Mouse (Mus musculus) B cell, adult 2 months (primary cell): ENCODE measurements around the gene Ccl25.
"Not testable (repeated sequence)": the region's sequence is repeated elsewhere in the genome, so short reads cannot be mapped to it uniquely, and the experiment has no call there.

Experiments
- DNase-seq, 2 experiments: peaks; one replicate each; pipeline ENCODE4 v3.0.0; 2022

Ccl25 gene

GRCm38 (mm10) chr8:4347661-4348060 is 22.7 kb downstream of the Ccl25 start:
- DNase-seq: peak; percentile 37 to 50

- DNase-seq: no peak
These were observed 23.3 kb downstream of the Ccl25 start for GRCm38 (mm10) chr8:4348275-4348674.

- no peak for DNase-seq
These were observed 24.3 kb downstream of the Ccl25 start for GRCm38 (mm10) chr8:4349335-4349734.

GRCm38 (mm10) chr8:4350618-4351017 is 25.6 kb downstream of the Ccl25 start:
- no peak for DNase-seq

GRCm38 (mm10) chr8:4352562-4352961 is 27.6 kb downstream of the Ccl25 start:
- not testable (repeated sequence) for DNase-seq

GRCm38 (mm10) chr8:4353741-4354140 is 28.7 kb downstream of the Ccl25 start:
- DNase-seq: no peak

GRCm38 (mm10) chr8:4354516-4354915 is 29.5 kb downstream of the Ccl25 start:
- no peak for DNase-seq

GRCm38 (mm10) chr8:4355455-4355854 is 30.4 kb downstream of the Ccl25 start:
- no peak for DNase-seq

GRCm38 (mm10) chr8:4359362-4359761 is 34.4 kb downstream of the Ccl25 start:
- no peak for DNase-seq

GRCm38 (mm10) chr8:4360922-4361321 is 35.9 kb downstream of the Ccl25 start:
- no peak for DNase-seq

GRCm38 (mm10) chr8:4366189-4366588 is 41.2 kb downstream of the Ccl25 start:
- no peak for DNase-seq

- DNase-seq: no peak
These were observed 42.8 kb downstream of the Ccl25 start for GRCm38 (mm10) chr8:4367808-4368207.

GRCm38 (mm10) chr8:4368470-4368869 is 43.5 kb downstream of the Ccl25 start:
- DNase-seq: no peak

- peak; percentile 64 to 66 for DNase-seq
These were observed 45.1 kb downstream of the Ccl25 start for GRCm38 (mm10) chr8:4370078-4370477.

- DNase-seq: peak; percentile 10 to 21
These were observed 47.6 kb downstream of the Ccl25 start for GRCm38 (mm10) chr8:4372657-4373056.

GRCm38 (mm10) chr8:4401442-4401841 is 76.4 kb downstream of the Ccl25 start:
- DNase-seq: no peak

GRCm38 (mm10) chr8:4403960-4404879 is 79.2 kb downstream of the Ccl25 start:
- DNase-seq: no peak

- DNase-seq: no peak
These were observed 79.9 kb downstream of the Ccl25 start for GRCm38 (mm10) chr8:4404880-4405261.

GRCm38 (mm10) chr8:4408425-4408824 is 83.4 kb downstream of the Ccl25 start:
- peak in 1 of 2 experiments; percentile 10 for DNase-seq
